Mouse (Mus musculus) forebrain, embryonic 12.5 days (tissue): Measurements from ENCODE around the gene Pip5kl1. TPM values are rescaled to one million over a fixed set of nuclear protein-coding genes. Genes with fewer than 3 reads are reported as not detected.

Experiments
- ATAC-seq: fragments of 200-750 bp; cut with Nextera tagmentation; 2 replicates; pipeline ENCODE4 v1.8.0; 2017; ENCODE audit warnings: moderate TSS enrichment; ENCODE audit not compliant: low FRiP score
- H3K27ac ChIP-seq: fragments of 300-500 bp; sonication (generic); 2 replicates; pipeline ENCODE4 v1.5.1; 2016; ENCODE audit warnings: mild to moderate bottlenecking
- H3K27me3 ChIP-seq: fragments of 300-500 bp; sonication (generic); 2 replicates; pipeline ENCODE4 v1.6.1; 2016; ENCODE audit warnings: mild to moderate bottlenecking
- H3K36me3 ChIP-seq: fragments of 300-500 bp; sonication (generic); replicated peaks from 2 replicates; pipeline ENCODE4 v1.6.1; 2016; ENCODE audit warnings: mild to moderate bottlenecking
- H3K4me1 ChIP-seq: fragments of 300-500 bp; sonication (generic); 2 replicates; pipeline ENCODE4 v1.6.1; 2016
- H3K4me2 ChIP-seq: fragments of 300-500 bp; sonication (generic); 2 replicates; pipeline ENCODE4 v1.6.1; 2016; ENCODE audit warnings: mild to moderate bottlenecking, moderate library complexity
- H3K4me3 ChIP-seq: fragments of 300-500 bp; sonication (generic); replicated peaks from 2 replicates; pipeline ENCODE4 v1.5.1; 2016; ENCODE audit warnings: mild to moderate bottlenecking
- H3K9ac ChIP-seq: fragments of 300-500 bp; sonication (generic); 2 replicates; pipeline ENCODE4 v1.6.1; 2016; ENCODE audit warnings: mild to moderate bottlenecking
- H3K9me3 ChIP-seq: fragments of 300-500 bp; sonication (generic); 2 replicates; pipeline ENCODE4 v1.6.1; 2016
- WGBS: fragments of 180-500 bp; shearing (Covaris S2); methylation state at CpG from one replicate; pipeline ENCODE4 v1.1.7; 2016; 5-methylcytosine and 5-hydroxymethylcytosine counted together
- polyA plus RNA-seq: library from polyadenylated mRNA; unstranded; fragments of >200 nt; fragmentation: Nextera tagmentation; extraction: Ambion mirVana; gene quantifications from 2 replicates; pipeline ENCODE4 v1.2.1, GENCODE M21; 2016

Gene Pip5kl1
- polyA plus RNA-seq, 1 experiment from 2014 or later = 2.6 TPM

- H3K27ac ChIP-seq = no peak overlapping the region
- H3K4me3 ChIP-seq = no peak overlapping the region
- 94% methylated on average over 5 of the region's 5 CpGs for WGBS
- no peaks in the 10 kb centered on the region for H3K36me3 ChIP-seq
- H3K9ac ChIP-seq = no peak overlapping the region
- peaks cover 20% of the 10 kb centered on the region for H3K4me1 ChIP-seq
- H3K27me3 ChIP-seq = no peaks in the 10 kb centered on the region
- ATAC-seq = no peak
- no peak overlapping the region for H3K4me2 ChIP-seq
- H3K9me3 ChIP-seq = no peaks in the 10 kb centered on the region
Observed at GRCm38 (mm10) chr2:32551236-32551635, 23.4 kb upstream of the Pip5kl1 start.

GRCm38 (mm10) chr2:32553592-32554148 lies 20.9 kb upstream of the Pip5kl1 start:
- H3K4me1 ChIP-seq = peaks cover 35% of the 10 kb centered on the region
- WGBS = 76% methylated on average over 7 of the region's 7 CpGs

GRCm38 (mm10) chr2:32555484-32555883 lies 19.1 kb upstream of the Pip5kl1 start:
- no peaks in the 10 kb centered on the region for H3K27me3 ChIP-seq
- WGBS = 37% methylated on average over 4 of the region's 4 CpGs
- H3K9me3 ChIP-seq = no peaks in the 10 kb centered on the region
- H3K4me2 ChIP-seq = no peak overlapping the region
- H3K36me3 ChIP-seq = no peaks in the 10 kb centered on the region
- H3K4me3 ChIP-seq = no peak overlapping the region
- peaks cover 48% of the 10 kb centered on the region for H3K4me1 ChIP-seq
- H3K27ac ChIP-seq = peak overlapping the region; percentile 36; the same call in 1 of the 2 replicates
- peak overlapping the region; percentile 17; the same call in 1 of the 2 replicates for H3K9ac ChIP-seq
- no peak for ATAC-seq

More at GRCm38 (mm10) chr2:32553592-32554148, 20.9 kb upstream of the Pip5kl1 start:
- H3K4me3 ChIP-seq = no peak overlapping the region
- no peak overlapping the region for H3K27ac ChIP-seq
- no peak overlapping the region for H3K4me2 ChIP-seq
- H3K9ac ChIP-seq = no peak overlapping the region
- H3K27me3 ChIP-seq = no peaks in the 10 kb centered on the region
- H3K36me3 ChIP-seq = no peaks in the 10 kb centered on the region
- no peak for ATAC-seq
- no peaks in the 10 kb centered on the region for H3K9me3 ChIP-seq

GRCm38 (mm10) chr2:32556019-32556418 lies 18.6 kb upstream of the Pip5kl1 start:
- Histone ChIP-seq H3K36me3 (no peaks in the 10 kb centered on the region), H3K9ac (peak overlapping the region; percentile 17; the same call in 1 of the 2 replicates), H3K4me1 (peaks cover 53% of the 10 kb centered on the region), H3K4me2 (no peak overlapping the region), H3K9me3 (no peaks in the 10 kb centered on the region), H3K27me3 (no peaks in the 10 kb centered on the region), H3K27ac (peak overlapping the region; percentile 42; the same call in 1 of the 2 replicates), H3K4me3 (no peak overlapping the region)
- ATAC-seq = no peak
- WGBS = 86% methylated on average over 7 of the region's 7 CpGs

GRCm38 (mm10) chr2:32559570-32559969 lies 15.0 kb upstream of the Pip5kl1 start:
- WGBS = 6% methylated on average over 5 of the region's 5 CpGs
- H3K36me3 ChIP-seq = peaks cover 21% of the 10 kb centered on the region
- no peak overlapping the region for H3K4me3 ChIP-seq
- H3K9ac ChIP-seq = peak overlapping the region; percentile 39; the same call in 1 of the 2 replicates
- peak; percentile 83 for ATAC-seq
- H3K27ac ChIP-seq = peak overlapping the region; percentile 88
- no peaks in the 10 kb centered on the region for H3K9me3 ChIP-seq
- peaks cover 53% of the 10 kb centered on the region for H3K4me1 ChIP-seq
- H3K27me3 ChIP-seq = no peaks in the 10 kb centered on the region
- H3K4me2 ChIP-seq = peak overlapping the region; percentile 25; the same call in 1 of the 2 replicates

GRCm38 (mm10) chr2:32566536-32567063 lies 8.0 kb upstream of the Pip5kl1 start:
- Histone ChIP-seq H3K4me3 (no peak overlapping the region), H3K9me3 (no peaks in the 10 kb centered on the region), H3K4me2 (no peak overlapping the region), H3K36me3 (peaks cover 59% of the 10 kb centered on the region), H3K9ac (no peak overlapping the region), H3K27me3 (no peaks in the 10 kb centered on the region), H3K4me1 (peaks cover 6% of the 10 kb centered on the region), H3K27ac (no peak overlapping the region)
- no peak for ATAC-seq
- WGBS = 47% methylated on average over 4 of the region's 4 CpGs

- Histone ChIP-seq H3K9me3 (no peaks in the 10 kb centered on the region), H3K27me3 (no peaks in the 10 kb centered on the region), H3K4me3 (no peak overlapping the region), H3K9ac (no peak overlapping the region), H3K27ac (no peak overlapping the region), H3K4me1 (peaks cover 12% of the 10 kb centered on the region), H3K36me3 (peaks cover 52% of the 10 kb centered on the region), H3K4me2 (no peak overlapping the region)
- ATAC-seq = no peak
- 75% methylated on average over 5 of the region's 5 CpGs for WGBS
Observed at GRCm38 (mm10) chr2:32568149-32568548, 6.4 kb upstream of the Pip5kl1 start.

GRCm38 (mm10) chr2:32568941-32569340 lies 5.7 kb upstream of the Pip5kl1 start:
- WGBS = 92% methylated on average over 3 of the region's 3 CpGs
- Histone ChIP-seq H3K4me3 (no peak overlapping the region), H3K27ac (no peak overlapping the region), H3K9ac (no peak overlapping the region), H3K36me3 (peaks cover 44% of the 10 kb centered on the region), H3K27me3 (no peaks in the 10 kb centered on the region), H3K4me2 (no peak overlapping the region), H3K4me1 (peaks cover 12% of the 10 kb centered on the region), H3K9me3 (no peaks in the 10 kb centered on the region)
- ATAC-seq = no peak

GRCm38 (mm10) chr2:32570698-32571494 lies 3.7 kb upstream of the Pip5kl1 start, which contains the start of gene Dpm2:
TSS of gene Dpm2 (plus strand) at chr2:32570858.
- WGBS = 2% methylated on average over 36 of the region's 36 CpGs
- H3K36me3 ChIP-seq = peaks cover 25% of the 10 kb centered on the region
- no peaks in the 10 kb centered on the region for H3K9me3 ChIP-seq
- H3K27me3 ChIP-seq = no peaks in the 10 kb centered on the region
- peak within 1 kb of the TSS; percentile 97 for H3K4me2 ChIP-seq
- H3K27ac ChIP-seq = peak within 1 kb of the TSS; percentile 53; the same call in 1 of the 2 replicates
- peak within 1 kb of the TSS; percentile 72 for H3K4me3 ChIP-seq
- H3K4me1 ChIP-seq = peaks cover 15% of the 10 kb centered on the region
- peak within 1 kb of the TSS; percentile 74 for H3K9ac ChIP-seq
- ATAC-seq = peak; percentile 82

- Histone ChIP-seq H3K4me1 (peaks cover 18% of the 10 kb centered on the region), H3K9me3 (no peaks in the 10 kb centered on the region), H3K36me3 (peaks cover 15% of the 10 kb centered on the region), H3K4me2 (peak overlapping the region; percentile 97; the same call in 1 of the 2 replicates), H3K4me3 (no peak overlapping the region), H3K9ac (no peak overlapping the region), H3K27me3 (peaks cover 13% of the 10 kb centered on the region), H3K27ac (no peak overlapping the region)
- WGBS = 96% methylated on average over 11 of the region's 11 CpGs
- no peak for ATAC-seq
Observed at GRCm38 (mm10) chr2:32572196-32572595, 2.4 kb upstream of the Pip5kl1 start.

GRCm38 (mm10) chr2:32574901-32575585 lies 446 bp downstream of the Pip5kl1 start:
- Histone ChIP-seq H3K27me3 (peaks cover 41% of the 10 kb centered on the region), H3K9ac (peak overlapping the region; percentile 69), H3K9me3 (no peaks in the 10 kb centered on the region), H3K27ac (no peak overlapping the region), H3K4me3 (peak overlapping the region; percentile 54), H3K4me2 (peak overlapping the region; percentile 100), H3K36me3 (no peaks in the 10 kb centered on the region), H3K4me1 (peaks cover 18% of the 10 kb centered on the region)
- ATAC-seq = peak; percentile 36; the same call in 1 of the 2 replicates
- under 1% methylated on average over 26 of the region's 26 CpGs for WGBS
